Mouse (Mus musculus) liver, adult 2 months (tissue): ENCODE measurements at regions not wholly inside any gene's neighbourhood (a gene's known extent, or its start where the extent isn't known, plus 50 kb on each side); places are given as distances from the start of the nearest gene placed in this dataset.

Source experiments
- CTCF ChIP-seq: fragments of 200-500 bp; IDR thresholded peaks from 2 replicates; pipeline ENCODE4 v1.5.1; 2011; ENCODE audit warnings: low read depth, low read length, control low read depth
- POLR2A ChIP-seq: fragments of 200-500 bp; IDR thresholded peaks from 2 replicates; pipeline ENCODE4 v1.6.1; 2011; ENCODE audit warnings: low read length, control low read depth; ENCODE audit not compliant: insufficient read depth; ENCODE audit errors: extremely low read depth

- TF ChIP-seq POLR2A (no peak), CTCF (no peak)
Observed at GRCm38 (mm10) chr16:5487259-5487658, 231.5 kb upstream of the Eef2kmt start.
